Comparison of ENCODE assay signal across 24 mouse cellular contexts in the genomic region with DNA sequence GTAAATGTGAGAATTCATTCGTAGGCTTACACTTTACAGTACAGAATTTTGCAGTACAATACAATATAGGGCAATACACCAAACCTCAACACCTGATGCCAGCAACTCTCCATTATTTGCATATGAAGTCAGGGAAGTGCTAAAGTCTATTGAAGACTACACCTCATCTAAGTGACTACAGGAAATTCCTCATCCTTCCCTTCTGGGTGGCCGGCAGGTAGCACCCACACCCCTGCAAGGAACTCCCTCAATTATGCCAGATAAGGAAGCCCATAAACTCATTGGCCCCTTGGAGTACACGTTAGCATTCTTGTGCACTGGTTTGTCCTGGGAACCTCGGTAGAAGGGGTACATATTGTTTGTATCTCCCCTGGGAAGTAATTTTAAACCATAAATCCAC.
"Had no signal": no experiment of that assay in that cellular context is flagged by ENCODE, and none has a peak within 500 bp of the region (broad histone marks: within the 10 kb centered on the region; RNA-seq: fewer than 3 reads in every experiment).

No protein-coding gene starts in this region.

- H3K4me2 ChIP-seq: limb, embryonic 13.5 days; liver, embryonic 12.5 days; liver, embryonic 15.5 days; lung, embryonic 15.5 days; midbrain, embryonic 15.5 days; neural tube, embryonic 13.5 days had no signal

- H3K27ac ChIP-seq: kidney, postnatal 0 days; layer of hippocampus, adult 2 months; left cerebral cortex, adult 2 months; limb, embryonic 13.5 days; liver, embryonic 12.5 days; liver, embryonic 15.5 days; lung, embryonic 15.5 days; midbrain, embryonic 10.5 days; midbrain, embryonic 15.5 days; neural tube, embryonic 13.5 days had no signal

- H3K9me3 ChIP-seq: limb, embryonic 13.5 days; liver, embryonic 12.5 days; liver, embryonic 15.5 days; lung, embryonic 15.5 days; megakaryocyte, embryonic 14.5 days; midbrain, embryonic 10.5 days; midbrain, embryonic 15.5 days; neural tube, embryonic 13.5 days had no signal

- ATAC-seq: liver, embryonic 12.5 days; midbrain, embryonic 15.5 days had no signal

- H3K4me1 ChIP-seq: midbrain, embryonic 15.5 days; neural tube, embryonic 13.5 days had no signal

- H3K36me3 ChIP-seq: limb, embryonic 13.5 days; liver, embryonic 12.5 days; liver, embryonic 15.5 days; lung, embryonic 15.5 days; midbrain, embryonic 10.5 days; midbrain, embryonic 15.5 days; neural tube, embryonic 13.5 days had no signal

- H3K9ac ChIP-seq: limb, embryonic 13.5 days; liver, embryonic 12.5 days; liver, embryonic 15.5 days; lung, embryonic 15.5 days; midbrain, embryonic 15.5 days; neural tube, embryonic 13.5 days had no signal

- H3K4me3 ChIP-seq: layer of hippocampus, adult 2 months; left cerebral cortex, adult 2 months; limb, embryonic 13.5 days; liver, embryonic 12.5 days; liver, embryonic 15.5 days; lung, embryonic 15.5 days; megakaryocyte, embryonic 14.5 days; midbrain, embryonic 10.5 days; midbrain, embryonic 15.5 days; neural tube, embryonic 13.5 days had no signal

- H3K27me3 ChIP-seq: limb, embryonic 13.5 days; lung, embryonic 15.5 days; midbrain, embryonic 15.5 days; neural tube, embryonic 13.5 days had no signal

- DNase-seq: kidney, adult 2 months; kidney, postnatal 25 days; layer of hippocampus, adult 9-11 months; left cerebral cortex, postnatal 4 days; liver; lung, adult 18-20 months; lung, postnatal 10 days; lung, postnatal 36 days; retina, postnatal 1 day; right cerebral cortex, postnatal 25 days; thymus, adult 2 months; thymus, postnatal 14 days; thymus, postnatal 4 days had no signal
